Mouse (Mus musculus) neural tube, embryonic 12.5 days (tissue): Measurements from ENCODE around the gene Pkd2l1. TPM values are rescaled to one million over a fixed set of nuclear protein-coding genes. Genes with fewer than 3 reads are reported as not detected.

ENCODE experiments used
- ATAC-seq: fragments of 200-750 bp; cut with Nextera tagmentation; 2 replicates; pipeline ENCODE4 v1.8.0; 2017; ENCODE audit warnings: low read depth, mild to moderate bottlenecking, moderate TSS enrichment, moderate library complexity; ENCODE audit not compliant: low FRiP score
- H3K27ac ChIP-seq: fragments of 300-500 bp; sonication (generic); 2 replicates; pipeline ENCODE4 v1.5.1; 2016
- H3K27me3 ChIP-seq: fragments of 300-500 bp; sonication (generic); replicated peaks from 2 replicates; pipeline ENCODE4 v1.6.1; 2016; ENCODE audit warnings: mild to moderate bottlenecking
- H3K36me3 ChIP-seq: fragments of 300-500 bp; sonication (generic); 2 replicates; pipeline ENCODE4 v1.6.1; 2016; ENCODE audit warnings: mild to moderate bottlenecking
- H3K4me1 ChIP-seq: fragments of 300-500 bp; sonication (generic); 2 replicates; pipeline ENCODE4 v1.6.1; 2016
- H3K4me2 ChIP-seq: fragments of 300-500 bp; sonication (generic); replicated peaks from 2 replicates; pipeline ENCODE4 v1.6.1; 2016; ENCODE audit warnings: mild to moderate bottlenecking
- H3K4me3 ChIP-seq: fragments of 300-500 bp; sonication (generic); 2 replicates; pipeline ENCODE4 v1.5.1; 2016
- H3K9ac ChIP-seq: fragments of 300-500 bp; sonication (generic); 2 replicates; pipeline ENCODE4 v1.6.1; 2016; ENCODE audit warnings: mild to moderate bottlenecking
- H3K9me3 ChIP-seq: fragments of 300-500 bp; sonication (generic); 2 replicates; pipeline ENCODE4 v1.6.1; 2016; ENCODE audit warnings: mild to moderate bottlenecking
- WGBS: fragments of 180-500 bp; shearing (Covaris S2); methylation state at CpG from one replicate; pipeline ENCODE4 v1.1.7; 2016; 5-methylcytosine and 5-hydroxymethylcytosine counted together
- polyA plus RNA-seq: library from polyadenylated mRNA; unstranded; fragments of >200 nt; fragmentation: Nextera tagmentation; extraction: Ambion mirVana; gene quantifications from 2 replicates; pipeline ENCODE4 v1.2.1, GENCODE M21; 2016

Gene Pkd2l1
- polyA plus RNA-seq, 1 experiment from 2014 or later = 1.8 TPM

GRCm38 (mm10) chr19:44198494-44198893, 6.3 kb upstream of the Pkd2l1 start:
- ATAC-seq = no peak
- Histone ChIP-seq H3K27me3 (no peaks in the 10 kb centered on the region), H3K36me3 (no peaks in the 10 kb centered on the region), H3K27ac (no peak overlapping the region), H3K4me3 (no peak overlapping the region), H3K4me2 (no peak overlapping the region), H3K4me1 (no peaks in the 10 kb centered on the region), H3K9me3 (no peaks in the 10 kb centered on the region), H3K9ac (no peak overlapping the region)
- WGBS = 91% methylated on average over 6 of the region's 6 CpGs

DNA sequence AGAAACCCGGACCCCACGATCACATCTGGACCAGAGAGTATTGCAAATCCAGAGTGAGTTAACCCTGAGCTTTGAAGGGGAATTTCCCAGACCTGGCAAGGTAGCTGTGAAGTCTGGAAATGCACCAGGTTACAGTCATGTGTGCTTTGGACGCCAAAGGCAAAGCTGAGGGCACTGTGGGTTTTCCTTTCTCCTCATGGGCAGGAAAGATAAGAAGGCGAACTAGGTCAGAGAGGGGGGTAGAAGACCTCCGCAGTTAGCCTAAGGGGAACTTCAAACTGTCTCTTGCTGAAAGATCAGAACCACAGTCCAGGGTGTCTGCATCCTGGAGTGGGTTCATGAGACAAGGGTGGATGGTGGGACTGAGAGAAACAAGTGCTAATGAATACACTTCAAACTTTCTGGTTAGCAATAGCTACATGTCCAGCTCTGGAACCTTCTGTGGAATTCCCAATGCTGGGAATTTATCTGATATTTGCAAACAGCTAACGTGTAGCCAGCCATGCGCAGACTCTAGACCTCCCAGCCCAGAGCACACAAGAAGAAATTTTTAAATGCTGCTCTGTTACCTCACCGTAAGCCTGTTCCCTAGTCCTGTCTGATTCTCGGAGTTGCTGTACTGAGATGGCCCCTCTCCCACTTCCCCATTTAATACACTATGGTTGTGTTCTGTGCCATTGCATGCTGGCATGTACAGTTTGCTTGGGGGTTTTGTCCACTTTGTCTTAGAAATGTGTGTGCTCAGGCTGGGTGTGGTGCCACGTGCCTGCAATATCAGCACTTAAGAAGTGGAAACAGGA, 5.0 kb upstream of the Pkd2l1 start:
- Histone ChIP-seq H3K9me3 (no peaks in the 10 kb centered on the region), H3K27ac (no peak overlapping the region), H3K27me3 (no peaks in the 10 kb centered on the region), H3K36me3 (no peaks in the 10 kb centered on the region), H3K4me3 (no peak overlapping the region), H3K4me1 (peaks cover 3% of the 10 kb centered on the region; the same call in 1 of the 2 replicates), H3K9ac (no peak overlapping the region), H3K4me2 (no peak overlapping the region)
- 90% methylated on average over 10 of the region's 10 CpGs for WGBS
- no peak for ATAC-seq

- H3K9me3 ChIP-seq = no peaks in the 10 kb centered on the region
- H3K27ac ChIP-seq = no peak overlapping the region
- H3K4me2 ChIP-seq = no peak overlapping the region
- H3K9ac ChIP-seq = no peak overlapping the region
- WGBS = 12% methylated on average over 7 of the region's 7 CpGs
- peaks cover 7% of the 10 kb centered on the region; the same call in 1 of the 2 replicates for H3K4me1 ChIP-seq
- ATAC-seq = no peak
- no peak overlapping the region for H3K4me3 ChIP-seq
- H3K36me3 ChIP-seq = no peaks in the 10 kb centered on the region
- no peaks in the 10 kb centered on the region for H3K27me3 ChIP-seq
These were observed 2.9 kb upstream of the Pkd2l1 start for GRCm38 (mm10) chr19:44195138-44195537.

- Histone ChIP-seq H3K9me3 (no peaks in the 10 kb centered on the region), H3K4me1 (peaks cover 7% of the 10 kb centered on the region; the same call in 1 of the 2 replicates), H3K4me2 (no peak overlapping the region), H3K36me3 (no peaks in the 10 kb centered on the region), H3K9ac (no peak overlapping the region), H3K4me3 (no peak overlapping the region), H3K27ac (no peak overlapping the region), H3K27me3 (no peaks in the 10 kb centered on the region)
- ATAC-seq = no peak
- 89% methylated on average over 7 of the region's 7 CpGs for WGBS
These were observed 1.7 kb upstream of the Pkd2l1 start for GRCm38 (mm10) chr19:44193906-44194305.

DNA sequence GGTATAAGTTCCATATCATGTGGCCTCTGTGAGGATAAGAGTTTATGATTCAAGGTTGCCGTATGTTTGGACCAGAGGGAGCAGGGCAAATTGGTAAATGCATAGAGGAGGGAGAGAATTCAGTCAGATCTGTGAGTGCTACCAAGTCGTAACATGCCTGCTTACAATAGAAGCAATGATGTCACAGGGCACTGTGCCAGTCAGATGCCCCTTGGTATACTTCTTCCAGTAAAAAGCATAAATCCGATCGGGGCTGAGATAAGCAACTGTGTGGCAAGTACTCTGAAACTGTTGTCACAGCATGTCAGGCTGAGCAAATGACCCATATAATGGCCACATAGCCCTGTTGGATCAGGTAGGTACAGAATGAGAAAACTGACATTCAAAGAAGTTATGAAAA, 3.2 kb downstream of the Pkd2l1 start:
- Histone ChIP-seq H3K9ac (no peak overlapping the region), H3K27me3 (no peaks in the 10 kb centered on the region), H3K4me2 (no peak overlapping the region), H3K4me3 (no peak overlapping the region), H3K27ac (no peak overlapping the region), H3K36me3 (no peaks in the 10 kb centered on the region), H3K9me3 (no peaks in the 10 kb centered on the region), H3K4me1 (peaks cover 7% of the 10 kb centered on the region; the same call in 1 of the 2 replicates)
- ATAC-seq = no peak
- WGBS = 88% methylated on average over 4 of the region's 4 CpGs

GRCm38 (mm10) chr19:44183968-44184367, 8.3 kb downstream of the Pkd2l1 start:
- no peaks in the 10 kb centered on the region for H3K9me3 ChIP-seq
- no peak overlapping the region for H3K9ac ChIP-seq
- no peaks in the 10 kb centered on the region for H3K27me3 ChIP-seq
- H3K4me2 ChIP-seq = no peak overlapping the region
- no peaks in the 10 kb centered on the region for H3K4me1 ChIP-seq
- 60% methylated on average over 3 of the region's 3 CpGs for WGBS
- no peak overlapping the region for H3K4me3 ChIP-seq
- no peak for ATAC-seq
- no peaks in the 10 kb centered on the region for H3K36me3 ChIP-seq
- no peak overlapping the region for H3K27ac ChIP-seq

DNA sequence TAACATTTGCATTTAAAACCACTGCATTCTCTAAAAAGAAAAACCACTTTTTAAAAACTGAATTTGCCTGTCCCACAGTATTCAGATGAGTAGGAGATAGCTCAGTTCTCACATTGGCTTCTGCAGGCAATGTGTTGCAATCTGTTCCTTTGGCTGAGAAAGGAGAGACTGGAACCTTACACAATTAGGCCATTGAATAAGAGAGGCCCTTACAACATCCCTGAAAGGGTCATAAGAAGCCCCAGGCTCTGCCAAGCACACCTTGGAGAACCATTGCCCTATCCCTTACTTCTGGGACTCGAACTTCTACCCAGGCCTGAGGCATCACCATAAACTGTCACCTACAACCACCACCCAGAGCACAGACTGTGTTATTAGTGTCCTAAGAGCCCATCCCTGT, 11.7 kb downstream of the Pkd2l1 start:
- H3K27me3 ChIP-seq = no peaks in the 10 kb centered on the region
- H3K27ac ChIP-seq = no peak overlapping the region
- ATAC-seq = no peak
- H3K4me2 ChIP-seq = no peak overlapping the region
- H3K9ac ChIP-seq = no peak overlapping the region
- no peaks in the 10 kb centered on the region for H3K4me1 ChIP-seq
- H3K9me3 ChIP-seq = peaks cover 9% of the 10 kb centered on the region; the same call in 1 of the 2 replicates
- 87% methylated on average over 1 of the region's 1 CpGs for WGBS
- H3K4me3 ChIP-seq = no peak overlapping the region
- no peaks in the 10 kb centered on the region for H3K36me3 ChIP-seq

DNA sequence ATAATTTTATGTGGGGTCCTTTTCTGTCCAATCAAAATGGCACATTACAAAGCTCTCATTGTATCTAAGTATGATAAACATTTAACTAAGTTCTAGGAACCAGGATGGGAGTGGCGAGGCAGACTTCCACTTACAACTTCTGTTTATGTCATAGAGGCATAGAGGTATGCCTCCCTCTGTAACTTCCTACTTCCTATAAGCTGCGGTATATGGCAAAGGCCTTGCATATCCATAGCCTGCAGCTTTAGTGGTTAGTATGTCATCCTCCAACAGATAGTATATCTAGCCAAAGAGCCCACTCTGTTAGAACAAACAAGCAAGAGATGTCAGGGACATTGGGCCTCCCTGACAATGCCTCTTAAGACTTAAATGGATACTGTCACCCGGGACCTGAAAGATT, 15.5 kb downstream of the Pkd2l1 start:
- 91% methylated on average over 3 of the region's 3 CpGs for WGBS

DNA sequence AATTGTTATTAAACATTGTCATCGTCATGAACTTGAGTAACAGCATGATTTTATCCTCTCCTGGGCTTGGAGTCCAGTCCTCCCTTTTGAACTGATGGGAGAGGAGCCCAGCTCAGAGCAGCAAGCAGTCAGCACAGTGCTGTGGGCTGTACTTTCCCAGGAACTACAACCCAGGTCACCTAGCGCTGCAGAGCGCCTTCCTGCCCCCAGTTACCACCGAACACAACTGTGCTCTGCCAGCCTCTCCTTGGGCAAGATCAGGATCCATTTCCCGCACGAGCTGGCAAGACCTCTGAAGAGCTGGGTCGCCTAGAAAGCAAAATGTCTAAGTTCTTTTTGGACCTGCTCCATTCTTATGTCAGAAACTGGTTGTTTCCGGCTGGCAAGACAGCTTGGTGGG, 17.4 kb downstream of the Pkd2l1 start:
- no peaks in the 10 kb centered on the region for H3K4me1 ChIP-seq
- H3K9ac ChIP-seq = no peak overlapping the region
- H3K36me3 ChIP-seq = no peaks in the 10 kb centered on the region
- no peaks in the 10 kb centered on the region for H3K27me3 ChIP-seq
- H3K4me3 ChIP-seq = no peak overlapping the region
- 77% methylated on average over 8 of the region's 8 CpGs for WGBS
- no peak overlapping the region for H3K4me2 ChIP-seq
- no peak for ATAC-seq
- H3K9me3 ChIP-seq = peaks cover 16% of the 10 kb centered on the region; the same call in 1 of the 2 replicates
- H3K27ac ChIP-seq = no peak overlapping the region

More for the DNA sequence above, 15.5 kb downstream of the Pkd2l1 start:
- Histone ChIP-seq H3K4me3 (no peak overlapping the region), H3K27ac (no peak overlapping the region), H3K36me3 (no peaks in the 10 kb centered on the region), H3K4me2 (no peak overlapping the region), H3K4me1 (no peaks in the 10 kb centered on the region), H3K9ac (no peak overlapping the region), H3K27me3 (no peaks in the 10 kb centered on the region), H3K9me3 (peaks cover 16% of the 10 kb centered on the region; the same call in 1 of the 2 replicates)
- ATAC-seq = no peak

DNA sequence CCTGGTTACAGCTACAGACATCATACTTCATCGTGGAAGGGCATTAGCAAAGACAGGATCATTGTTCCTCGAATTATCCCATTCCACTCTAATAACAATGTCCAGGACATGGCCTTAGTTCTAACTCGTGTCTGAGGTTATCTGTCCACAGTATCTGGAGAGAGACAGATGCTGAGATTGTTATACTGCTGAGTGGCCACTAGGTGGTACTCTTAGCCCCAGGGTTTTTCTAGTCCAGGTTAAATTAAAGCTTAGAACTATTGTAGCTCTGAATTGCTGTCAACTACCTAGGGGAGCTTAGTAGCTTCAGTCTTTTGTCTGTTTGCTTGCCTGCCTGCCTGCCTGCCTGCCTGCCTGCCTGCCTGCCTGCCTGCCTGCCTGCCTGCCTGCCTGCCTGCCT, 30.7 kb downstream of the Pkd2l1 start:
- no peak for ATAC-seq
- 18% methylated on average over 3 of the region's 3 CpGs for WGBS
- Histone ChIP-seq H3K4me2 (no peak overlapping the region), H3K9ac (no peak overlapping the region), H3K27ac (no peak overlapping the region), H3K27me3 (no peaks in the 10 kb centered on the region), H3K4me3 (no peak overlapping the region), H3K9me3 (no peaks in the 10 kb centered on the region), H3K36me3 (no peaks in the 10 kb centered on the region), H3K4me1 (no peaks in the 10 kb centered on the region)

- no peak overlapping the region for H3K27ac ChIP-seq
- H3K9me3 ChIP-seq = no peaks in the 10 kb centered on the region
- no peaks in the 10 kb centered on the region for H3K36me3 ChIP-seq
- H3K4me2 ChIP-seq = no peak overlapping the region
- H3K27me3 ChIP-seq = no peaks in the 10 kb centered on the region
- H3K9ac ChIP-seq = no peak overlapping the region
- ATAC-seq = no peak
- no peak overlapping the region for H3K4me3 ChIP-seq
- WGBS = 88% methylated on average over 3 of the region's 3 CpGs
- no peaks in the 10 kb centered on the region for H3K4me1 ChIP-seq
These were observed 32.9 kb downstream of the Pkd2l1 start for GRCm38 (mm10) chr19:44159386-44159785.

DNA sequence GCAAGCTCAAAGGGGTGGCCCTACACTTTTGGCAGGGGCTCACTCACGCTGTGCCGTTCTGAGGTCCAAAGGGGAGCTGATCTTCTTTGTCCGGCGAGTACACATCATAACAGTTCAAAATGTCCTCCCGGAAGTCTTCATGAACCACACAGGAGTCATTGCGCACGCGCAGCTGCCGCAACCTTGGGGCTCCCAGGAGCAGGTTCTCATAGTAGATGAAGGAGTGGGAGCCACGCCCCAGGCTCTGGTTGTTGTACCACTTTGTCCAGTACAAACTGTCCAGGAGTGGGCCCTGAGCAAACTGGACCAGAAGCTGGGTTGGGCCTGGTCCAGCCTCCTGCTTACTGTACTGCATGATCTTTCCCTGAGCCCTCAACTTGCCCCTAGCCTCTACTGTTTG, 35.2 kb downstream of the Pkd2l1 start:
- Histone ChIP-seq H3K36me3 (no peaks in the 10 kb centered on the region), H3K27ac (no peak overlapping the region), H3K9me3 (no peaks in the 10 kb centered on the region), H3K27me3 (no peaks in the 10 kb centered on the region), H3K4me3 (no peak overlapping the region), H3K4me2 (no peak overlapping the region), H3K9ac (no peak overlapping the region), H3K4me1 (no peaks in the 10 kb centered on the region)
- ATAC-seq = no peak
- WGBS = 92% methylated on average over 10 of the region's 10 CpGs

- Histone ChIP-seq H3K4me1 (no peaks in the 10 kb centered on the region), H3K27ac (no peak overlapping the region), H3K27me3 (no peaks in the 10 kb centered on the region), H3K36me3 (no peaks in the 10 kb centered on the region), H3K4me2 (no peak overlapping the region), H3K9me3 (no peaks in the 10 kb centered on the region), H3K9ac (no peak overlapping the region), H3K4me3 (no peak overlapping the region)
- no peak for ATAC-seq
- 81% methylated on average over 5 of the region's 5 CpGs for WGBS
These were observed 38.5 kb downstream of the Pkd2l1 start for GRCm38 (mm10) chr19:44153781-44154180.
